Mouse (Mus musculus): Measurements from ENCODE around the gene Mfap1a. TPM values are rescaled to one million over a fixed set of nuclear protein-coding genes. Genes with fewer than 3 reads are reported as not detected.

The Mfap1a gene
- total and polyA plus RNA-seq, 3 experiments, result 13.5 to 27.3 (median 14.0) TPM

- no peak for TF ChIP-seq MAFK (IDR thresholded peaks at IDR 0.05; ENCODE audit: insufficient replicate concordance, low read length)
- peak; percentile 99 for TF ChIP-seq BHLHE40 (IDR thresholded peaks at IDR 0.05; ENCODE audit: low read depth, low read length)
- TF ChIP-seq E2F4 (IDR thresholded peaks at IDR 0.05; ENCODE audit: insufficient replicate concordance, low read depth, low read length), result no peak
- TF ChIP-seq CHD1 (IDR thresholded peaks at IDR 0.05; ENCODE audit: low read depth, low read length), result no peak
- TF ChIP-seq PAX5 (IDR thresholded peaks at IDR 0.05; ENCODE audit: low read length), result no peak
- TF ChIP-seq CHD2 (IDR thresholded peaks at IDR 0.05; ENCODE audit: low read length), result peak; percentile 69; the same call in 1 of the 2 replicates
- TF ChIP-seq POLR2A (IDR thresholded peaks at IDR 0.05; ENCODE audit: low read depth, low read length), result peak; percentile 94
- peak; percentile 91 for TF ChIP-seq MXI1 (IDR thresholded peaks at IDR 0.05; ENCODE audit: low read depth, low read length)
- peak; percentile 62; the same call in 1 of the 2 replicates for TF ChIP-seq POLR2AphosphoS2 (IDR thresholded peaks at IDR 0.05; ENCODE audit: low read depth, low read length)
- peak; percentile 51 for TF ChIP-seq ELF1 (IDR thresholded peaks at IDR 0.05; ENCODE audit: low read depth, low read length)
- 0 out of 2 replicates have a peak, but pooled peaks have one; percentile 21 for TF ChIP-seq TBP (conservative IDR thresholded peaks at IDR 0.05; ENCODE audit: low read depth, low read length)
- peak; percentile 57; the same call in 1 of the 2 replicates for TF ChIP-seq MEF2A (IDR thresholded peaks at IDR 0.05; ENCODE audit: borderline replicate concordance, low read depth, low read length)
- peak; percentile 29; the same call in 1 of the 2 replicates for TF ChIP-seq NRF1 (IDR thresholded peaks at IDR 0.05; ENCODE audit: low read depth, low read length)
- TF ChIP-seq JUN (IDR thresholded peaks at IDR 0.05; ENCODE audit: insufficient read depth, low read depth, low read length), result 0 out of 2 replicates have a peak, but pooled peaks have one; percentile 3
- TF ChIP-seq EP300 (IDR thresholded peaks at IDR 0.05; ENCODE audit: low read length), result no peak
- peak; percentile 92 for TF ChIP-seq USF2 (conservative IDR thresholded peaks at IDR 0.05; ENCODE audit: low read depth, low read length)
- peak; percentile 40; the same call in 1 of the 2 replicates for TF ChIP-seq IRF4 (IDR thresholded peaks at IDR 0.05; ENCODE audit: low read depth, low read length)
- peak; percentile 97 for TF ChIP-seq USF1 (IDR thresholded peaks at IDR 0.05; ENCODE audit: low read depth, low read length)
- TF ChIP-seq SIN3A (IDR thresholded peaks at IDR 0.05; ENCODE audit: low read length), result peak; percentile 20; the same call in 1 of the 2 replicates
- peak; percentile 86 for TF ChIP-seq NELFE (IDR thresholded peaks at IDR 0.05; ENCODE audit: low read depth, low read length)
- TF ChIP-seq TCF12 (IDR thresholded peaks at IDR 0.05; ENCODE audit: low read depth, low read length), result peak; percentile 23; the same call in 1 of the 2 replicates
- no peak for TF ChIP-seq MYC (IDR thresholded peaks at IDR 0.05; ENCODE audit: low read depth, low read length)
- TF ChIP-seq MAX (IDR thresholded peaks at IDR 0.05; ENCODE audit: low read length), result peak; percentile 95
- TF ChIP-seq ZMIZ1 (IDR thresholded peaks at IDR 0.05; ENCODE audit: low read depth, low read length), result no peak; the same call in 1 of the 2 replicates
- peak; percentile 79 for TF ChIP-seq ETS1 (conservative IDR thresholded peaks at IDR 0.05; ENCODE audit: low read depth, low read length)
- DNase-seq (ENCODE audit: extremely low read depth), result peak; percentile 97
- peaks cover 36% of the 10 kb centered on the region for H3K27me3 ChIP-seq (replicated peaks)
- peak within 1 kb of the TSS; percentile 11; the same call in 1 of the 2 replicates for H3K27ac ChIP-seq (ENCODE audit: insufficient read depth, low read depth)
- in situ Hi-C loops (cut with MboI; ENCODE audit: low pct_ligation_motif_present, low pct_unique_long_range_greater_than_20kb, low sequenced_read_pairs), result no loop called here
- dilution Hi-C loops (cut with MboI; ENCODE audit: extremely low pct_ligation_motif_present, extremely low pct_unique_long_range_greater_than_20kb, low sequenced_read_pairs), result no loop called here
- H3K9me3 ChIP-seq (replicated peaks; ENCODE audit: low read length), result no peaks in the 10 kb centered on the region
- peak within 1 kb of the TSS; percentile 73 to 91 (median 88) for H3K4me3 ChIP-seq (replicated peaks in 1 of 3; ENCODE audit: low read depth in 2 of 3, low read length in 2 of 3, poor library complexity in 1 of 3)
- peaks cover 5 to 28% of the 10 kb centered on the region in 2 experiments for H3K4me1 ChIP-seq (ENCODE audit: control insufficient read depth in 1 of 2, insufficient read depth in 2 of 2)
- peaks cover 6 to 31% of the 10 kb centered on the region in 2 experiments for H3K36me3 ChIP-seq (replicated peaks in 1 of 2; ENCODE audit: control insufficient read depth in 1 of 2, insufficient read depth in 1 of 2, low read length in 1 of 2)
- H3K9ac ChIP-seq (ENCODE audit: insufficient read depth, low read depth), result peak within 1 kb of the TSS; percentile 79
- peaks cover 7% of the 10 kb centered on the region for H3K79me2 ChIP-seq (replicated peaks; ENCODE audit: control insufficient read depth, extremely low read depth, insufficient read depth, poor library complexity, severe bottlenecking)
- H3K4me2 ChIP-seq (ENCODE audit: insufficient read depth, low read depth, poor library complexity, severe bottlenecking), result peak within 1 kb of the TSS; percentile 99
Observed at GRCm38 (mm10) chr2:121448739-121449535, 57.5 kb downstream of the Mfap1a start, which contains the start of gene Serf2. Serf2 (plus strand) TSS chr2:121449195.

Measured in CH12.LX (cell line).